Mouse (Mus musculus) stomach, postnatal 0 days (tissue): ENCODE measurements around the gene Narf.

Experiments used
- CTCF ChIP-seq: IDR thresholded peaks from 2 replicates; pipeline ENCODE4 v1.5.1; 2016; ENCODE audit warnings: antibody characterized with exemption, low read depth, mild to moderate bottlenecking, moderate library complexity
- EP300 ChIP-seq: optimal IDR thresholded peaks from 2 replicates; pipeline ENCODE3; 2016; ENCODE audit warnings: antibody characterized with exemption

GRCm38 (mm10) chr11:121259160-121260100, 22.4 kb downstream of the Narf start, which contains the start of gene Foxk2:
- TF ChIP-seq EP300: no peak
- no peak for TF ChIP-seq CTCF
